Mouse (Mus musculus): Measurements from ENCODE around the gene Pcsk5.

GRCm38 (mm10) chr19:17765001-17765400 is 72.4 kb downstream of the Pcsk5 start:
- no peak for TF ChIP-seq CTCF (IDR thresholded peaks at IDR 0.05; ENCODE audit: extremely low read depth, insufficient read depth, insufficient read length, insufficient replicate concordance)
- no peak for TF ChIP-seq POLR2A (IDR thresholded peaks at IDR 0.05; ENCODE audit: low read depth, low read length)
